Mouse (Mus musculus) cortical plate, adult 2 months (tissue): ENCODE measurements at regions not wholly inside any gene's neighbourhood (a gene's known extent, or its start where the extent isn't known, plus 50 kb on each side); places are given as distances from the start of the nearest gene placed in this dataset.

Source experiments
- H3K27ac ChIP-seq: fragments of 200-500 bp; 2 replicates; pipeline ENCODE4 v1.5.1; 2012; ENCODE audit warnings: low read length, control low read depth, inconsistent platforms; ENCODE audit not compliant: insufficient read depth
- H3K4me1 ChIP-seq: fragments of 200-500 bp; 2 replicates; pipeline ENCODE4 v1.6.1; 2011; ENCODE audit warnings: low read length; ENCODE audit not compliant: control insufficient read depth, insufficient read depth
- H3K4me3 ChIP-seq: fragments of 200-500 bp; 2 replicates; pipeline ENCODE4 v1.5.1; 2011; ENCODE audit warnings: mild to moderate bottlenecking, low read length, control low read depth; ENCODE audit not compliant: insufficient read depth
- CTCF ChIP-seq: fragments of 200-500 bp; IDR thresholded peaks from 2 replicates; pipeline ENCODE4 v1.5.1; 2011; ENCODE audit warnings: mild to moderate bottlenecking, control low read depth, low read length; ENCODE audit not compliant: insufficient read depth; ENCODE audit errors: extremely low read depth
- POLR2A ChIP-seq: fragments of 200-500 bp; IDR thresholded peaks from 2 replicates; pipeline ENCODE4 v1.6.1; 2011; ENCODE audit warnings: mild to moderate bottlenecking, low read length, control low read depth; ENCODE audit not compliant: insufficient read depth; ENCODE audit errors: extremely low read depth

DNA sequence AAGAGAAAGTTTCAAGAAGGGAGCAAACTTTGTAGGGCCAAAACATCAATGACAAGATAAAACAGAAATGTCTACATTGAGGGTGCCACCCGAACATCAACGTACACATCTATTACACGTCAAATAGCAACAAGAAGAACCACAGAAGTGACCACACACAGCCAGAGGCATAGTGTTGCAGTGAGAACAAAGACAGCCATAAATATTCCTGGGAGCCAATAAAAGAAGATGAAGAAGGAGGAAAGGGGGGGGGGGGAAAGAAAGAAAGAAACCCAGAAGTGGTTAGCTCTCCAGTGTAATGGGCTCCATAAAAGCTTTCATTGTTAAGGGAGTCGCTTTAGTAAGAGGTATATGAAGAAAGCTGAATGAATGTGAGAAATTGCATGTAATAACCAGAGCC lies 209.7 kb upstream of the Sp4 start:
- no peak overlapping the region for H3K4me3 ChIP-seq
- no peak overlapping the region for H3K27ac ChIP-seq
- no peak for TF ChIP-seq POLR2A
- TF ChIP-seq CTCF: no peak
- no peaks in the 10 kb centered on the region for H3K4me1 ChIP-seq

DNA sequence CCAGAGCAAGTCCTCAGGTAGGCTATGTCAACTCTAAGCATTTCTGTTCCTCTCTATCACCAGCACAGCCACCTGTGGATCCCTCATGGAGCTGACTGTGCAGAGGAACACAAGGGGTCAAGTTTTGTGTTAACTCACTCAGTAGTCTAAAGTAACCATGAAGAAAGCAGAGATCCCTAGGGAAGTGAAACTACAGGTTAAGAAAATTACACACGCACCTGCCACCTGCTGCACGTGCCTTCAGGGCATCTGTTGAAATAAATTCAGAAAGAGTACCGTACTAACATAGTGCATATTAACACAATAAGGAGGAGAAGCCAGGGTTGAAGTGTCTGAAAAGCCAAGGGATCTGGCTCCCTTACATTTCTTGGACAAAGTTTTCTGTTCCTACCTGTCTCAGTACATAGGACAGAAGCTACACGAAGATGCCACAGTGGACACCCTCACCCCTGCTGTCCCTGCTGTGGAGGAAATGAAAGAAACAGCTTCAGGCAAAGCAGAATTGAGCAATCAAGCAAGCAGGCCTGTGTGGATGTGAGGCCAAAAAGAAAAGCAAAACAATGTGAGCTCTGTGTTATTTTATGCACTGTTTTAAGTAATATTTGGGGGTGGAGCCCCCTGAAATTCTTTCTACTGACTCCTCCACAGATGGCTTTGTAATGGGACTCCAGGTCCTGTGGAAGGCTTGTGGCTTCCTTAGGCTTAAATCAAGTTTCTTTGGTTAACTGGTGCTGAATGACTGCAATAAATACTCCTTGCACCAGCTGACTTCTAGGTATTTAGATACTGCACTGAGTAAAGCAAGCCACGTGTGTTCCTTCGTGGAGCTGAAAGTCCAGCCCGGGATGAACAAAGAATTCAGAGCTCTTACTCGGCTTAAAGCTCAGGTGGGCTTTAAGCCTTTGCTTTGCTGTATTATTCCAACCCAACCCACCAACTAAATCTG lies 208.0 kb upstream of the Sp4 start:
- Histone ChIP-seq H3K4me1 (no peaks in the 10 kb centered on the region), H3K27ac (no peak overlapping the region), H3K4me3 (no peak overlapping the region)
- no peak for TF ChIP-seq CTCF

- no peak overlapping the region for H3K27ac ChIP-seq
- H3K4me3 ChIP-seq: no peak overlapping the region
- TF ChIP-seq CTCF: no peak
- TF ChIP-seq POLR2A: no peak
- H3K4me1 ChIP-seq: no peaks in the 10 kb centered on the region
Observed at GRCm38 (mm10) chr12:118500392-118500791, 199.2 kb upstream of the Sp4 start.

DNA sequence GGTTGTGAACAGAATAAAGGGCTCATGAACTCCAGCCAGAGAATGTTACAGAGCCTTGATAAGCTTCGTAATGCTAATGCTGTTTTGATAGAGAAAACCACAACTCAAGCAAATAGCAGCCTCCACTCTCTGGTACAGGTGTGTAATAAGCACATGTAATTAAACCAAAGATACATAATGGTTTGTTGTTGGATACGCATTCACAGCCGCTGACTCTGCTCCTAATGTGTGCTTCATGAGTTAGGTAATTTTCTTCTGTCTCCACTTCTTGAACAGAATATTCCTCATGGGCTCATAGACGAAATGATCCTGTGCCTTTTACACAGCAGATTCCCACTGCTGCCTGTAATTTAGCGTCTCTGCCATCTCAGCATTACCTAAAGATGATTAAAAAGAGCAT lies 186.8 kb upstream of the Sp4 start:
- no peak overlapping the region for H3K27ac ChIP-seq
- H3K4me1 ChIP-seq: no peaks in the 10 kb centered on the region
- no peak for TF ChIP-seq POLR2A
- no peak overlapping the region for H3K4me3 ChIP-seq

DNA sequence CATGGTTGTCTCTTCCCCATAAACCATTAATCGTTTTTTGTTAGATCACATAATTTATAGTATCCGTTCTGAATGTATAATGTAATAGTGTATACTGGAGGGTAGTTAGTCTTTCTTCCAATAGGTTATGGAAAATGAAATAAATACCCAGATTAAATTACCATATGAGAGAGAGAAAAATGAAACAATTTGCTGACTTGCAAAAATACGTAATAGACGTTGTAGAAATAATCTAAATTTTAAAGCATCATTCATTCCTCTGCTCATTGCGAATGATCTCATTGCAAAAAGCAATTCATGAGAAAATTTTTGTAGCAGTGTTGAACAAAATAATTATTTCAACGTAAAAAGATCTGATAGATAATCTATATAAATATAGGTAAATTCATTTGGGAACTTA lies 185.2 kb upstream of the Sp4 start:
- H3K27ac ChIP-seq: no peak overlapping the region
- H3K4me3 ChIP-seq: no peak overlapping the region
- no peaks in the 10 kb centered on the region for H3K4me1 ChIP-seq
- TF ChIP-seq CTCF (no peak), POLR2A (no peak)

DNA sequence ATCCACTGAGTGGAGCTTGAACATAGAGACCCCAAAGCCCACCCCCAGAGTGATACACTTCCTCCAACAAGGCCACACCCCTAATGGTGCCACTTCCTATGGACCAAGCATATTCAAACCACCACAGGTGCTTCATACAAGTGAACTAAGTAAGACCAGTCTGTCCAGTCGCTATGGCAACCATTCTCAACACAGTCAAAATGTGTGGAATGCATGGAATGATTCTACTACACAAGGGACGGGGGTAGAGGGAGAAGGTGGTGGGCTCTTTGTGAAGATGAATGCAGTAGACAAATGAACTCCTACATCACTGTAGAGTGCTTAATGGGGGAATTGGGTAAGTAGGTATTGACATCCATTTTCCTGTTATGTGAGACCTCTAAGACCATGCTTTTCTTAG lies 180.1 kb upstream of the Sp4 start:
- Histone ChIP-seq H3K27ac (no peak overlapping the region), H3K4me3 (no peak overlapping the region), H3K4me1 (no peaks in the 10 kb centered on the region)
- TF ChIP-seq CTCF: no peak

GRCm38 (mm10) chr12:118474732-118475131 lies 173.5 kb upstream of the Sp4 start:
- Histone ChIP-seq H3K4me1 (no peaks in the 10 kb centered on the region), H3K4me3 (no peak overlapping the region), H3K27ac (no peak overlapping the region)
- TF ChIP-seq CTCF (no peak), POLR2A (no peak)

DNA sequence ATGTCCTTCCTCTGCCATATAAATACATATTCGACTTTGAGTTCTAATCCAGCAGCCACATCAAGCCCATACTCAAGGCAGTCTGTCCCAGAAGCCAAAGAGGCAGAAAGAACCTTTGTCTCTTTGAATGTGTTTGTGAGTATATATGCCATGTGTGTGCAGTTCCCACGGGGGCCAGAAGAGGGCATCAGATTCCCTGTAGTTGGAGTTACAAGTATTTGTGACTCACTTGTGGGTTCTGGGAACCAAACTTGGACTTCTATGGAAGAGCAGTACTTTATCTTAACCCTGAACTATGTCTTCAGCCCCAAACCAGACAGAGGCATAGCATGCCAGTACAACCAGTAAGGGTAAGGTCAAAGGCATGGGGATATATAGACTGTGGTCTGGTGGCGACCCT lies 165.6 kb upstream of the Sp4 start:
- Histone ChIP-seq H3K27ac (no peak overlapping the region), H3K4me3 (no peak overlapping the region), H3K4me1 (no peaks in the 10 kb centered on the region)
- TF ChIP-seq POLR2A: no peak
- TF ChIP-seq CTCF: no peak

DNA sequence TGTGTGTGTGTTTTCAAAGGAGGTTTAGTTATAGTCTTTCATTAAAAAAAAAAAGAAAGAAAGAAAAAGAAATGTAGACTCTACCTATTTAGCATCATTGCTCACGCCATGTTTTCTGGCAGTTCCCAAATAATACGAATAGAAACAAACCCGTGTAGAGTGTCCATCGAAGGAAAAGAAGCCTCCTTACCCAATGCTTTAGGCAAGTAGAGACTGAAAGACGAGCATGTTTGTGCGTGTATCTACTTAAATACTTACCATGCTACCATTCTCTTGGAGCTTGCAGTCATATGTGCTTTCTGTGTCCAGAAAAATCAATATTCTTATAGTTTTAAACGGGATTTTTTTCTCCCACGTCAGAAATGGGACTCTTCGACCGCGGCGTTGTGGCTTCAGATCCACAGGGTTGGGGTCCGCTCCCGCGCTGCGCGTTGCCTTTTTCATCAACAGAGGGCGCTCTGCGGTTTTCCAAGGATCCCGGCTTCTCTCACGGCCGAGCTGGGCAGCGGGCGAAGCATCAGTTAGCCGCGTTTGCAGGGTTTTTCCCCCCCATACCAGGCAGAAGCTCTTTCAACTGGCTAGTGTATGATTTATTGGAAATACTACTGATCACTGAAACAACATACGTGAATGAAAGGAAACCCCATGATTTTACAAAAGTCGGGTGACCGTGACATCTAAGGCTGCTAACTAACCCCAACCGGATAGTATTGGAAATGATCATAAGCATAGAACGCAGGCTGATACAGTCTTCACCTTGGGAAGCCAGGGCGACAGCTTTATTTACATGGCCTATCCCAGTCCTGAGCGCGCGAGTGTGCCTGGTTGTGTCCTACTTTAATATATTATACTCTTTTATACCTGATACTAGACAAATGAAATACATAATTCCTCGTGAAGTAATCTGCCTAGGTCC lies 156.5 kb upstream of the Sp4 start:
- Histone ChIP-seq H3K4me3 (no peak overlapping the region), H3K27ac (no peak overlapping the region), H3K4me1 (no peaks in the 10 kb centered on the region)
- peak; percentile 45; the same call in 1 of the 2 replicates for TF ChIP-seq CTCF
- TF ChIP-seq POLR2A: no peak

- no peak for TF ChIP-seq CTCF
- no peak for TF ChIP-seq POLR2A
- no peak overlapping the region for H3K27ac ChIP-seq
- no peaks in the 10 kb centered on the region for H3K4me1 ChIP-seq
- no peak overlapping the region for H3K4me3 ChIP-seq
Observed at GRCm38 (mm10) chr12:118455609-118456008, 154.4 kb upstream of the Sp4 start.
